Mouse (Mus musculus) cerebellum, postnatal 4 days (tissue): ENCODE results near the gene Jsrp1.

ENCODE experiments used
- DNase-seq, 2 experiments: peaks; one replicate each; pipeline ENCODE4 v3.0.0; 2022; ENCODE audit warnings: low spot score in 2 of 2, mixed read lengths in 1 of 2

Jsrp1 gene

DNA sequence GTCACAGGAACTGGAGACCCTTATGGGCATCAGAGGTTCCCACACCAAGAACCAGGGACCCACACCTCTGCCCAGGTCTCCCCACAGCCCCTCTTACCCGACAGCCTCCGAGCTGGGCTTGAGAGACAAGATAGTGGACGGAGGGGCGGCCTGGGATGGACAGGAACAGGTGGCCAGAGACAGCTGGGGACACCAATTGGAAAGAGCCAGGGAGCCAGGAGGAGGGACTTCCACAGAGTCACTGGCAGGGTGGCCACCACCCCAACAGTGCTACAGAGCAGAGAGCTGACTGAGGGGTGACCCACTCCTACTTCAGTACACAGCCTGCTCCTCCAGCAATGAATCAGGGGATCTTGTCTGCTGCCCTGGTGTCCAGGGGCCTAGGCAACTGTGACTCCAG lies at the start of gene Jsrp1:
Jsrp1 (minus strand) TSS at position 133 of the 400 bp plus-strand sequence.
- DNase-seq = no peak

DNA sequence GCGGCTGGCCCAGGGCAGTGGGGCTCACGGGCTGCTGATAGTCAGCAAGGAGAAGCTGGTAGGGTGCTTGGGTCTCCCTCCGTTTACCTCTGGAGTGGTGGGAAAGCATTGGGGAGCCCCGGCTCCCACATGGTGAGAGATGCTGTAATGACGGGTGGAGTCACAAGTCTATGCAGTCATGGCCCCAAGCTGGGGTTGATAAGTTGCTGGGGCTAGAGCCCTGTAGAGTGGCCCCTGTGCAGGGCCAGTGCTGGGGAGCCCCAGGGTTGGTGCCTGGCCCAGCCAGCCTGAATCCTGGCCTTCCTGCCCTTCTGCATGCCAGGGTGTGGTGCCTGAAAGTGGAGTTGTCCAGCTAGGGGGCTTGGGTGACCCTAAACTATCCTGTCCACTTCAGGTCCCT lies 49.0 kb upstream of the Jsrp1 start:
- no peak for DNase-seq

DNA sequence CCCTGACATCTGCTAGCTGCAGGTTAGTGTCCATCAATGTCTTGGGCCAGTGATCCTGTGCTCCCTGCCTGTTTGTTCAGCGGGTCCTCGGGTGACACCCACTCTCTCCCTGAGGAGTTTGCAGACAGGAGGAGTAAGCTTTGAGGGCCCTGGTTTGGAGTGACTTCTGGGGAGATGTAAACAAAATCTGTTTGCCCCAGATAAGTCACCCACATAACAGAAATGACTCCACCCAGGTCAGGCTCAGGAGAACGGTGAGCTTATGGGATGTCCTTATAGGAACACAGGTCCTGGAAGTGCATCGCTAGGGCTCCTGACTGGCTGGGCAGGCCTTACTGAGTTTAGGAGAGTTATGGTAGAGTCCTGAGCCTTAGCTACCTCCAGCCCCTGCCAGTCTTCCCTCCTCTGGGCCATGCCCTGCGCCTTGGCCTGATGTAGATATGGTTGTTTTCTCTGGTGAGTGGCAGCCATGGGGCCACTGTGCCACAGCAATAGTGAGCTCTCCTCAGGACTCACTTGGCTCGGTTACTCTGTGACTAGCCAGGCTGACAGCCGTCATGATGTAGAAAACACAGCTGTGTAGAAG lies 45.1 kb upstream of the Jsrp1 start:
- no peak for DNase-seq

DNA sequence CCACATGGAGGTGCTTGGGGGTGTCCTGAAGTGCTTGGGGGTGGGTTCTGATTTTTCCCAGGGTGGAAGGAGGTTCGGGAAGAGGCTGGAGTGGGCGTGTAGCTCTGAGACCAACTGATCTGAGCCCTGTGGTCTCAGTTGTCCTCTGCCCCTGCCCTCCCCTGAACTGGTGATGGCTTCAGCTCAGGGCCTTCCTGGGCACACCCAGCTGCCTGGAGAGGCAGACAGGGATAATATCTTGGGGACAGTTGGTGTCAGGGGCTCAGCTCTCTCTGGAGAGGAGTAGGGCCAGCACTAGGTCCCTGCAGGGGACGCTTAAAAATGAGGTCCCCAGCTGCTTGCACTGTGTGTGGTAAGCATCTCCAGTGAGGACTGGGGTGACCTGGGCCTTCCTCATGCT lies 44.5 kb upstream of the Jsrp1 start:
- DNase-seq = no peak

DNA sequence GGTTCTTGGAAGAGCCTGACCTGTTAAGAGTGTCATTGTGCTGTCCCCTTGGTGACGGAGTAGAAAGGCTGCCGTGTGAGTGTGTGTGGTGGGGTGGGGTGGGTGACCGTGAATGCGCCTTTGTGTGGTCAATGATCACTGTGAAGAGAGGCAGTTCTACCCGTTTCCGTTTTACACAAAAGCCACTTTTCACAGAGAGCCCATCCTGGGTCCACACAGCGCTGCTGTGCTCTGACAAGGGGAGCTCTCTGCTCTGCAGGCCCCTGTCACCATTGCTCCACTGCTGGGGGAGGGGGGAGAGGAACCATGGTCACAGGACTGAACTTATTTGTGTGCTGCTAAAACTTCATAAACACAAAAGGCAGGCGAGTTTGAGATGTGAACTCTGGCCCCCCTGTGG lies 44.1 kb upstream of the Jsrp1 start:
- DNase-seq = no peak

DNA sequence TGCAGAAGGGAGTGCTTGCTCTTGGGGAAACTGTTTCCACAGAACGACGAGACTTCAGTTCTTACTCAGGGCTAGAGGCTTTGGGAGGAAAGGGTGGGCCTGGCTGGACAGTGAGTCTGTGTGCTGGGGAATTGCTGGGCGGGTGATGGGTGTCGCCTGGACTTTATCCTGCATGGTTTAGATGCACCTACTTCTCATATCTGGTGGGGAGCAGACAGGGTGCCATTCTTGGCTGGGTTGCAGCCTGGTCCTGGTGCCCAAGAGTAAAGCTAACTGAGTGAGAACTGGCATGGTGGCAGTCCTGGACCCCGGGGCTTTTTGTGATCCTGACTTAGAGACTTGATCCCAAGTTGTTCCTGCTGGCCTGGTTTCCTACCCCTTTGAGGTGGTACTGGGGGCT lies 43.6 kb upstream of the Jsrp1 start:
- DNase-seq = no peak

DNA sequence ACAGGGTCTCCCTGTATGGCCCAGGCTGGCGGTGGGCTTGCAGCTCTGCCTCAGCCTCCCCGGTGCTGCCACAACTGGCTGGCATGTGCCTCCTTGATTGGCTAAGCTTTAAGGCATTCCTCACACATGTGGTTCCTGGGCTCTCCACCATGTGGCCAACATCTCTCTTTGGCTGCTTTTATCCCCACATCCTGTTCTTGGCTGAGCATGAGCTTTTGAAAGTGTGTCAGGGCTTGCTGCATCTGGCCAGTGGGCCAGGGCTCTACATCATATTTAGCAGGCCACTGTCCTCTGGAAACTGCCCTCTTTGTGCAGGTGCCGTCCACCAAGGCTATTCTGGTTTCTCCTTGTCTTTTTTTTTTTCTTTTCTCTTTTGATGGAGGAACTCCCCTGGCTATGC lies 43.0 kb upstream of the Jsrp1 start:
- no peak for DNase-seq

DNA sequence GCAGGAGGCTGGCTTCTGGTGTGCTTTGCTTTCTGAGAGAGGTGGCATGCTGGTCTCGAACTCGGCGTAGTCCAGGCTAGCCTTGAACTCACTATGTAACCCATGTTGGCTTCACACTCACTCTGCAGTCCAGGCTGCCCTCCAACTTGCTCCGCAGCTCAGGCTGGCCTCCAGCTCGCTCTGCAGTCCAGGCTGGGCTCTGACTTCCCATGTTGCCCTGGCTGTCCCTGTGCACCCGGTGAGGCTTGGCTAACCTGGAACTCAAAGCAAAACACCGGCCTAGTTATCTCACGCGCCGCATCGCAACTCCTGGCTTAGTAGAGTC lies 42.4 kb upstream of the Jsrp1 start:
- no peak for DNase-seq

DNA sequence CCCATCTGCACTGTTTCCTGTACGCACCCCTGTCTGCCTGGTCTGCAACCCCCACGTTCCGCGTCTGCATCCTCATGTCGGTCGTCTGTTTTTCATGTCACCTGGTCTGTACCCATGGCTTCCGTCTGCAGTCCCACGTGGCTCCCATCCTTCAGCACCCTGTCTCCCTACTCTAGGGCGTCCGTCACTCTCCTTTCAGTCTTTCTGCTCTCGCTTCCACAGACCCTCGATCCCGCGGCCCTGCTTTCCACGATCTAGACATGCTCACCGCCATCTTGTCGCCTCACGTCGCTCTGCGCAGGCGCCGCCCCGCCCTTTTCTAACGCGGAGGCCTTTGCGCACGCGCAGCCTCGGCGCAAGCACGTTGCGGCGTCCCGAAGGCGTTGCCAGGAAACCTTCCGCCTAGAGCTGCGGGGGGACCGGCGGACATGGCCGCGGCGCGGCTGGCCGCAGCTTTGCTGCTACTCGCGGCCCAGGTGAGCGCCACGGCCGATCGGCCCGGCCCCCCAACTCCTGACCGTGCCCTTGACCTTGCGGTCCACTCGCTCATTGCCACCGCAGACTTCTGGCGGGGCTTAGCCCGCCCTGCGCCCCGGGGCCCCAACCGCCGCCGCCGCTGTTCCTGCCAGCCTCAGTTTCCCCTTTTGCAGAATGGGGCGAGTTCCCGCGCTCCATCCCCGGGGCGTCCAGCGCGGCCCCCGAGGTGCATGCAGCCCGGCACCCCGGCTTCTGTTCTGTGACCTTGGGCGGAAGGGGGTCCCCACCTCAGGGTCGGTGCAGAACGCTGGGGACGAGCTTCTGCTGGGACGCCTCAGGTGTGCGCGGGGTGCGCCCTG lies 41.8 kb upstream of the Jsrp1 start, which contains the start of the genes Lsm7 and Sppl2b:
Lsm7 (minus strand) TSS at position 297 of the 836 bp plus-strand sequence.
Sppl2b (plus strand) TSS at position 363 of the 836 bp plus-strand sequence.
- peak; percentile 97 to 98 for DNase-seq

DNA sequence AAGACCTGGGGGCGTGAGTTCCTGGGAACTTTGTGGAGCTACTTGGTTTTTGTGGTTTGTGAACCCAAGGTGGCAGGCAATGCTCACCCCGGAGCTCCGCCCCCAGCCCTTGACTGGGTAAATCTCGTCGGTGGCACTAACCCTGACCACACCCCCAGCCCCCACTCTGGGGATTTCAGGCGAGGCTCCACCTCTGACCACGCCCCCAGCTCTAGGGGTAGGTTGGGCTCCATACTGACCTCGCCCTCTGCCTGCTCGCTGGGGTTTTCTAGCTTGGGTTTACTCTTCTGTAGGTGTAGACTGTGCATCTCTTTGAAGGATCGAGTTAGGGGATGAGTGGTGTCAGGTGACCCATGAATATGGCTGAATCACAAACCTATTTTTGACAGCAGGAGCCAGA lies 35.3 kb upstream of the Jsrp1 start:
- no peak for DNase-seq

DNA sequence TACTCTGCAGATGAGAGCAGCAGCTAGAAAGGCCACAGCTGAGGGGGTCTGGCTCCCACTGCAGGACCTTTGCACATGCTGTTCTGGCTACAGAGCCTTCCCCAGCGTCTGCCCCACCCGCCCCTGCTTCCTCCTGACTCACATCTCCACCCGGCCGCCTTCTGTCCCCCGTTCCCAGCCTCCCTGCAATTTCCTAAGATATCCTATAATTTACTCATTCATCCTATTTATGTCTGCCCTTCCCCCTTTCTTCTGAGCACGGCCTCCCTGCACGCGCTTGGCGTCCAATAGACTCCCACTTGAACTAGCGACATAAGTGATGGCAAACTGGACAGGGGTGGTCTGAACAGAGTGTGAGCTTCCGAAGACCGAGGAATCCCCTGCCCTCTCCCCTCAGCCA lies 32.4 kb upstream of the Jsrp1 start:
- DNase-seq = no peak

DNA sequence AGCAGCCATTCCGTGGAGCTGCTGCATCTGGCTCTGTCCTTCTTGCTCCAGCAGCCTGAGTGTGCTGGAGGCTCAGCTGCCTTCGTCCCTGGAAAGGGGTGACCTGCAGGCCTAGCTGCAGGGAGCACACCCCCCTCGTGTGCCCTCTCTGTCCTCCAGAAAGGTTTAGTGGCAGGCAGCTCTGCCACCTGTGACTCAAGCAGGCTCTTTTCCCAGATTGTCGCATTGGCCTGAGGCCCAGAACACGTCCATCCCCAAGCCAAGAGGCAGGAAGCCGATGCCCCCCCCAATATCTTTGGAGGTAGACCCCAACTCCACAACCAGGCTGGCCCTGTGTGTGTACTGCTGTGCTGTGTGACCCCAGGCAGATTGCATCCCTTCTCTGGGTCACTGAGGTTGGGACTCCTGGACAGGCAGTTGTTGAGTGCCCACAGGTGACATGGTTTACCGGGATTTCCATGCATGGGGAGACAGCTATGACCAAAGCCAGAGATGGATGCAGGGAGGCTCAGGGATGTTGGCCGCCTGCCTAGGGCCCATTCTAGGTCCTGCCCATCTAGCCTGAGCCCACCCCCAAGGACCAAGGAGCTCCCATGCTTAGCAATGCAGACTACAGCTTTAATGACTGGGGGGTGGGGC lies 31.9 kb upstream of the Jsrp1 start:
- DNase-seq = no peak

DNA sequence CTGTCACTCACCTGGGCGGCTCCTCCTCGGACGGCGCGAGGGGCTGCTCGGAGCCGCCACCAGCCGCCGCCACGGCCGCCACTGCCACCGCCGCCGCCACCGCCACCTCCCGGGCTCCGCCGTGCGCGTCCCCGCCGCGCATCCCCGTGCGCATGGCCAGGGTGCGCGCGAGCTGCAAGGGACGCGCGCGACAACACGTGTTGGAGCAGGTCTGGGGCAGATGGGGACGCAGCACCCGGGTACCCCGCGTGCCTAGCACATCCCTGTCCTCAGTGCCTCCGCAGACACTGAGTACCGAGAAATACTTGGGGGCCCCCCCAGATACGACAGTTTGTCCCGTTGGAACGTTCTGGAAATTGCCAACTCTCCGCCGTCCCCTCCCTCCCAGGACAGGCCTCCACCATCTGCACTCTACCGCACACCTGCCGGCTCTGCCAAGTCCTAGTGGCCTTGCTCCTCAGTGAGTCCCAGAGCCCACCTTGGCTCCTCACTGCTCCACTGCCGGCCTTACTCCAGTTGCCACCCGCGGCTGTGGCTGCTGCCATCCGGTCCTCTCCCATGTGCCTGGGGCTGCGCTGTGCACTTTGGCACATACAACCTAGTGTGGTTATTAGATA lies 30.7 kb upstream of the Jsrp1 start, which contains the start of gene Lingo3:
Lingo3 (minus strand) TSS at position 109 of the 617 bp plus-strand sequence.
- DNase-seq = peak in 1 of 2 experiments; percentile 68

DNA sequence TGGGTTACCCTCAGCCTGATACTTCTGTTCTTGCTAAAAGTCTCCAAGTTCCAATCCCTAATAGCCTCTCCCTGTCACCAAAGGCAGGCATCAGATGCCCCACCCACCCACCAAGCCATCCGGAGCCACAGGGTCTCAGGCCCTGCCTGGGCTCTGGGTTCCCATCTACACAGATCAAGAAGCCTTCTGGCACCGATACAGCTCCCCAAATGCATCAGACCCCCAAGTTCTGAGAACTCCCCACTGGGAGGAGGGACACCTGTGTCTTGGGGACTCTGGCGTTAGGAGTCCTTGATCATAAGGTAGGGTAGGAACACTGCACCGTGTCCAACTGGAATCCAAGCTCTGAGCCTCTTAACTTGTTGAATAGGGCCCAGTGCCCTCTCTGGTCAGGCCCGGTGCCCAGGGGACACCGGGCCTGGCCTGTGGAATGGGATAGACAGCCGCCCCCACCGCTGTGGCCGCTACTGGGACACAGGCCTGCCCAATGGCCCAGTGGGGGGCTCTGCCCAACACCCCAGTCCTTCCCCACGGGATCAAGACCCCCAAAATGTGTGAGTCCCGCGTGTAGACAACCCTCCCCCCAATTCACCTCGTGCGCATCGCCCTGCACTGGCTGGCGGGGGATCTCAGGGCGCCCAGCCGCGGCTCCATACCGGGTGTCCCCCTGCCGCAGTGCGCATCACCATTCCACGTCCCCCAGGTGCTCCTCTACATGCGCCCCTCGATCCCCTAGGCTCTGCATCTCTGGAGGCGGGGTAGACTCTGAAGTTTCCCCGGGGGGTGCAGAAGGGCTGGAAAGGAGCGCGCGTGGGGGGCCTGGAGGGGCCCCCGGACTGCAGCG lies 30.0 kb upstream of the Jsrp1 start:
- DNase-seq = no peak

DNA sequence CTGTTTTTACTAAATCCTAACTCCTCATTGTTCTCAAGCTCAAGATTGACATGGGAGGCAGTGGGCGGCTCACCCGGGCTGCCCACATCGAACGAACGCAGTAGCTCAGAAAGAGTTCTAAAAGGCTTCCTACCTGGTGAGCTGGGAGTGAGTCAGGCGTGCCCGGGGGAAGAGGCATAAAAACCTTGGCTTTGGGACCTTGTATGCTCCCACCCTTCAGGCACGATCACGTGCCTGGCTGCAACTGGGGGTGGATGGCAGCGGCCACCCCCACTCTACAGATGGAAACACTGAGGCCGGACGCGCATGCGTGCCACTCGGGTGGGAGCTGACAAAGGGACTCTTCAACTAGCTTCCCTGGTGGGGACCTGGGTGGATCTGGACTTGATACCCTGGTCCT lies 29.0 kb upstream of the Jsrp1 start:
- no peak for DNase-seq

DNA sequence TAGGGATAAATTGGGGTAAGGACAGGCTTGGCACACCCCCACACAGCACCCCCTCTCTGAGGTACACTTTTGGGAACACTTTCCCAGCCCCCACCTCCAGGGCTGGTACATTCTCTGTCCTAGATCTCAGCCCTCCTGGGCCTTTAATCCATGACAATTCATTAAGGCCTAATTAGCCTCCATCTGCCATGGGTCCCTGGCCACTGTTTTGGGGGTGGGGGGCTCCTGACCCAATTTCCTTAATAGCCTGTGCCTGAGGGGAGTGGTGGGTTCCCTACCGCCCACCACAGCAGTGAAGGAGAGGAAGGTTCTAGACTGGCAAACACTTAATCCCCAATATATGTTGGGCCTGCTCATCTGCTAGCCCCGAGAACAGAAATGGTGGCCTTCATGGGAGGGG lies 28.4 kb upstream of the Jsrp1 start:
- no peak for DNase-seq

DNA sequence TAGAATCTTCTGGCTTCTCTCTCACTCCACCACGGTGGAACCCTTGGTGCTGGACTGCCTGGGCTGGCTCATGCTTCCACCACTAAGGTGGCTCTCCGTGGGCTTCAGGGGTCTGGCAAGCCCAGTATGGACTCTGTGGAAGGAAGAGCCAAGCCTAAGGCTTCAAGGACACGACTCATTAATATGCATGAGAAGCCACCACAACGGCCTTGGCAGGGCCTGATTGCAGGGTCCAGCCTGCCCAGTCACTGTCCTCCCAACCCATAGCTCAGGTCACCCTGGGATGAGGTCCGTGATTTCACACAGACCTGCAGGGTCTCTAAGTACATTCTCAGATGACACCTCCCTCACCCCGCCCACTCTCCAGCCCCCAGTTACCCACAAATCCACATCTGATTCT lies 26.6 kb upstream of the Jsrp1 start:
- no peak for DNase-seq

DNA sequence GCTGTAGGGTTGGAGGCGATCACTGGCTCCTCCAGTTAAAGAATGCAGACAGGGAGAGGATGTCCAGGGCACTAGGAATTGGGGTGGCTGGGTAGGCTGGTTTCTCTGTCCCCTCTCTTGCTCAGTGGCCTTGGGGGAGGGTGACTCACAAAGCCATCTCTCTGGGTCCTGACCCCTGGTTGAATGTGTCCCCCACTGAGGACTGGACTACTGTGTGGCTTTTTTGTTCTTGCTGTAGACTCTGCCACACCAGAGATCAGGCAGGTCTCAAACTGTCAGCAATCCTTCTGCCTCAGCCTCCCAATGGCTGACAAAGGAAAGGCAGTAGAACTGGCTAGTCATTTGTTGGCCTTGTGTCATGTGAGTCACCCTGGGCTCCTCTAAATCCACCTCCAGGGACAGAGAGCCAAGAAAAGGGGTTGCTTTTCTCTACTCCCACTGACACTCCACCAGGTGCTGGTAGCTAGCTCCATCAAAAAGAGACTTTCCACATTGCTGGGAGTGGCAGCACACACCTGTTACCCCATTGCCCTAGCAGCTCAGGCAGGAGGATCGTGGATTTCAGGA lies 25.1 kb upstream of the Jsrp1 start:
- DNase-seq = no peak

DNA sequence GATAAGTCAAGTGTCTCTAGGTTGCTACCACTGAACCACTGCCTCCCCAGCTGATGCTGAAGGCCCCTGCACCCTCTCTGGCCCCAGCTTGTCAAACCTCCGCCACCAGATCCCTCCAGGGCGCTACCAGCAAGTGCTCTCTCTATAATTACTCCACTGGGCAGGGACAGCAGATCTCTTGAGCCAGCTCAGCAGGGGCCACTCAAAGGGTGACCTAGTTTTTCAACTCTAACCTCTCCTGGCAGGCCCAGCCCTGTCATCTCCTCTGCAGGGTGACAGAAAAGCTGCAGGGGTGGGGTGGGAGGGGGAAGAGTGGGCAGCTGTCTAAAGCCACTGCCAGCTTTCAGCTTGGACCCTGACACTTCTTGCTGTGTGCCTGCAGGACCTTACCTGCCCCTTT lies 24.5 kb upstream of the Jsrp1 start:
- no peak for DNase-seq

DNA sequence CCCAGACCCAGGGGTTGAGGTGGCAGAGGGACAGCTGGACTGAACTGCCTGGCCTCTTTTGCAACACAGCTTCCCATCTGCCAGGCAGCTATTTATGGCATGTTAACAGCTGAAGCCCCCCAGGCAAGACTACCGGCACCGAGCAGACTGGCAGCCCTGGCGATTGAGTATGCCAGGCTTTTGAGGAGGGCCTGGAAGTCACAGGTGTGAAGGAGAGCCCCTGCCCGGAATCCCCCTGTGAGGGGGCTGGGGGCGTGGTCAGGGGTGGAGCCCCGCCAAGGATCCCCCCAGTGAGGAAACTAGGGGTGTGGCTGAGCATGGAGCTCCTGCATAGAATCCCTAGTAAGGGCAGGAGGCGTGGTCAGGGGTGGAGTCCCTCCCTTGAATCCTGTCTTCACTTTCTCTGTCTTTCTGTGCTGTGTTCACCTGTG lies 23.7 kb upstream of the Jsrp1 start:
- DNase-seq = peak in 1 of 2 experiments; percentile 41

DNA sequence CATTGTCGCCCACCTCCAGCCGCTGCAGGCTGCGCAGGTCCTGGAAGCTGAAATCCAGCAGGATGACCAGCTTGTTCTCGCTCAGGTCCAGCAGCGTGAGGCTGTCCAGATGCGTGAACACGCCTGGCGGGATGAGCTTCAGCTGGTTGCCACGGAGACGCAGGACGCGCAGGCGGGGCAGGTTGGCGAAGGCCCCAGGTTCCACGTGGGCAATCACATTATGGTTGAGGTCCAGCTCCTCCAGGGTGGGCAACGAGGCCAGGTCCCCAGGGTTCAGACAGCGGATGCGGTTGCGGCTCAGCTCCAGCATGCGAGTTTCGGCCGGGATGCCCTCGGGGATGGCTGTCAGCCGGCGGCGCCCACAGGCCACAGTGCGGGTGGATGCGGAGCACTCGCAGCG lies 22.3 kb upstream of the Jsrp1 start:
- no peak for DNase-seq
